ENCODE assay signal across 8 mouse cellular contexts in the genomic region with DNA sequence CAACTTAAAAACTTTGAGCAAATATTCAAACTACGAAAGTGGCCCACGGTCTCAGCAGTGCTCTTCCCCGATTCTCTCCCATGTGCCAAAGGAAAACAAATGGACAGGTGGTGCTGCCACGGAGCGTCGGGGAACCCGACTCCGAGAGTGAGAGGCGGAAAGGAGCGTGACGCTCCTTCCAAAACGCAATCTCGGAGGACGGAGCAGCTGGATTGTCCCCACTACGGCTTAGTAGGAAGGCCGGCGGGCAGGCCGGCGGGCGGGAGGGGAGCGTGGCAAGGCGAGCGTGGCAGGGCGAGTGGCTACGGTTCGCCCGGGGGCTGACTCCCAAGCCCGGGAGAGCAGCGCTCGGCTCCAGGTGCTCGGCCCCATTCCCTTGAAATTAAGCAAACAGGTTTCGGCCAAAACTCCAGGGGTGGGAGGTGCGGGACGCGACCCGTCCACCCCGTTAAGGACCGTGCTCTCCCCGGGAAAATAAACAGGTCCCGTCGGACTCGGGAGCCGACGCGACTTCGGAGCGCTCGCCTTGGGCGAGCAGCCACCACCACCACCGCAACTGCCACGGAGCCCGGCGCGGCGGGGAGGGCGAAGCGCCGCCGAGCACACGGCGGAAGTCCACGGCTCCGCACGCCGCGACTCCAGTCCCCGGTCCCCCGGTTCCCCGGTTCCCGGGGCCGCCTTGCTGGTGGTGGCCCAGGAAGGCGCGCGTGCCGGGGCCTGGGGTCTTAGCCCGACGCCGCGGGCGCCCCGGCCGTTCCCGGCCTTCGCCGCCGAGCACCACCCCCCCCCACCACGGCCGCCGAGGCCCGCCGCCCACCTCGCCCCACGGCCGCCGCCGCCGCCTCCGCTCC. TPM values are rescaled to one million over a fixed set of nuclear protein-coding genes. Genes with fewer than 3 reads are reported as not detected.
DNase-seq lines count a peak whose midpoint lies in the region; ATAC-seq and TF ChIP-seq lines count a peak whose summit lies in the region.

No protein-coding gene starts in this region.

- WGBS in hindbrain, embryonic 13.5 days = under 1% methylated on average over 68 of the region's 98 CpGs

- H3K4me2 ChIP-seq in hindbrain, embryonic 13.5 days = peak overlapping the region; percentile 93

- H3K36me3 ChIP-seq in hindbrain, embryonic 13.5 days = no peaks in the 10 kb centered on the region

- peak; percentile 1 for ATAC-seq in hindbrain, embryonic 13.5 days (ENCODE audit: low FRiP score)
- ATAC-seq in megakaryocyte, adult 5-6 weeks (ENCODE audit: poor library complexity, severe bottlenecking) = peak; percentile 4; the same call in 1 of the 2 replicates

- H3K4me1 ChIP-seq in hindbrain, embryonic 13.5 days (replicated peaks) = peaks cover 33% of the 10 kb centered on the region

- H3K9ac ChIP-seq in hindbrain, embryonic 13.5 days = peak overlapping the region; percentile 96

- H3K4me3 ChIP-seq in hindbrain, embryonic 13.5 days = peak overlapping the region; percentile 92
- peak overlapping the region; percentile 92 for H3K4me3 ChIP-seq in left cerebral cortex, adult 2 months

- intact Hi-C loops in left cerebral cortex, adult 2 months (cut with DNase I) = loop anchor here (2.0 kb wide), 1 partner anchor 236 kb away; no protein-coding TSS in a partner anchor

- H3K9me3 ChIP-seq in hindbrain, embryonic 13.5 days = no peaks in the 10 kb centered on the region

- H3K27ac ChIP-seq in hindbrain, embryonic 13.5 days = peak overlapping the region; percentile 98
- H3K27ac ChIP-seq in left cerebral cortex, adult 2 months = peak overlapping the region; percentile 99

- peak; percentile 63 for DNase-seq in ZHBTc4 (ENCODE audit: low read depth, low spot score)
- DNase-seq in cerebellum, postnatal 14 days = peak; percentile 58 to 62
- peak; percentile 6 to 15 for DNase-seq in frontal cortex, postnatal 14 days (ENCODE audit: low spot score in 2 of 2)
- peak; percentile 46 to 48 for DNase-seq in left cerebral cortex, adult 2 months (ENCODE audit: extremely low spot score in 1 of 2, low spot score in 2 of 2)
- peak; percentile 57 for DNase-seq in right cerebral cortex, postnatal 25 days
- DNase-seq in yolk sac, embryonic 10.5 days (ENCODE audit: low spot score) = peak; percentile 58

- H3K27me3 ChIP-seq in hindbrain, embryonic 13.5 days = peaks cover 25% of the 10 kb centered on the region

- no peak for TF ChIP-seq CTCF in left cerebral cortex, adult 2 months (IDR thresholded peaks at IDR 0.05)

RNA-seq across cellular contexts. Expression of a gene that starts 1.0 kb away (rescaled TPM):
- 105 TPM in 2 replicates for polyA plus RNA-seq in hindbrain, embryonic 13.5 days (2015; fragmentation: Nextera tagmentation; extraction: Ambion mirVana)
- total RNA-seq in left cerebral cortex, adult 2 months (2021) = 10 to 100 TPM; 80.4 to 83.9 TPM
- total RNA-seq in megakaryocyte, adult 5-6 weeks (2015) = 92.4 and 96.8 TPM in 2 replicates
- total RNA-seq in megakaryocyte, adult 5-6 weeks (2017) = 136 and 150 TPM in 2 replicates

Comparison
In these comparisons a context has a peak if more than half of its experiments do, and no peak if none do; other contexts are left out.
1. Peak in every context shown above with its lines: DNase-seq, ATAC-seq, H3K4me3 ChIP-seq and H3K27ac ChIP-seq.
2. DNase-seq: peak in every context shown above with its lines; median percentile 63 in ZHBTc4; 60 in cerebellum, postnatal 14 days; 58 in yolk sac, embryonic 10.5 days; 57 in right cerebral cortex, postnatal 25 days; 47 in left cerebral cortex, adult 2 months; 10 in frontal cortex, postnatal 14 days.